Mouse (Mus musculus) CH12.LX (cell line): Measurements from ENCODE around the gene Exoc3l4. TPM values are rescaled to one million over a fixed set of nuclear protein-coding genes. Genes with fewer than 3 reads are reported as not detected.

Experiments used
- DNase-seq: peaks from one replicate; pipeline ENCODE4 v3.0.0-alpha.2; 2013; ENCODE audit errors: extremely low read depth
- H3K27ac ChIP-seq: 2 replicates; pipeline ENCODE4 v1.5.1; 2012; ENCODE audit warnings: low read depth, mild to moderate bottlenecking, control low read depth, moderate library complexity; ENCODE audit not compliant: insufficient read depth
- H3K27me3 ChIP-seq: replicated peaks from 2 replicates; pipeline ENCODE3; 2012; ENCODE audit warnings: inconsistent platforms
- H3K36me3 ChIP-seq, 2 experiments: replicated peaks in 1 of 2; 2 replicates each; pipeline versions ENCODE3 to v1.6.1; 2012; ENCODE audit warnings: inconsistent platforms in 1 of 2, low read length in 1 of 2, mild to moderate bottlenecking in 1 of 2, mixed read lengths in 1 of 2, moderate library complexity in 1 of 2; ENCODE audit not compliant: control insufficient read depth in 1 of 2, insufficient read depth in 1 of 2
- H3K4me1 ChIP-seq, 2 experiments: 2 replicates each; pipeline ENCODE4 v1.6.1; 2012; ENCODE audit warnings: inconsistent platforms in 1 of 2, moderate library complexity in 1 of 2; ENCODE audit not compliant: insufficient read depth in 2 of 2, control insufficient read depth in 1 of 2
- H3K4me2 ChIP-seq: 2 replicates; pipeline ENCODE4 v1.6.1; 2012; ENCODE audit warnings: low read depth, mild to moderate bottlenecking, control low read depth; ENCODE audit not compliant: poor library complexity, insufficient read depth, severe bottlenecking
- H3K4me3 ChIP-seq, 3 experiments: fragments of 150-350 bp in 1 of 3; sonication (generic) in 1 of 3; replicated peaks in 1 of 3; 2 replicates each; pipeline versions ENCODE3 to v1.5.1; 2011 to 2012; ENCODE audit warnings: low read depth in 2 of 3, low read length in 2 of 3, mild to moderate bottlenecking in 2 of 3, moderate library complexity in 2 of 3, control low read depth in 1 of 3, improper control_type of control experiment in 1 of 3, inconsistent platforms in 1 of 3, mixed read lengths in 1 of 3; ENCODE audit not compliant: poor library complexity in 1 of 3
- H3K79me2 ChIP-seq: replicated peaks from 2 replicates; pipeline ENCODE4 v1.6.1; 2012; ENCODE audit warnings: mild to moderate bottlenecking, moderate library complexity; ENCODE audit not compliant: control insufficient read depth, poor library complexity, insufficient read depth, severe bottlenecking; ENCODE audit errors: extremely low read depth
- H3K9ac ChIP-seq: 2 replicates; pipeline ENCODE4 v1.6.1; 2012; ENCODE audit warnings: low read depth, mild to moderate bottlenecking, control low read depth, moderate library complexity; ENCODE audit not compliant: insufficient read depth
- H3K9me3 ChIP-seq: replicated peaks from 2 replicates; pipeline ENCODE3; 2012; ENCODE audit warnings: low read length, inconsistent platforms, mixed read lengths
- CHD1 ChIP-seq: IDR thresholded peaks from 2 replicates; pipeline ENCODE4 v1.6.1; 2012; ENCODE audit warnings: low read depth, low read length, improper control_type of control experiment, inconsistent platforms
- CTCF ChIP-seq, 2 experiments: IDR thresholded peaks in 1 of 2; conservative IDR thresholded peaks in 1 of 2; 2 replicates each; pipeline ENCODE4 v1.5.1; 2011 to 2012; ENCODE audit warnings: low read depth in 2 of 2, low read length in 2 of 2, improper control_type of control experiment in 1 of 2, inconsistent platforms in 1 of 2, mild to moderate bottlenecking in 1 of 2, moderate library complexity in 1 of 2
- EP300 ChIP-seq: IDR thresholded peaks from 2 replicates; pipeline ENCODE4 v1.6.1; 2011; ENCODE audit warnings: low read length, improper control_type of control experiment
- ETS1 ChIP-seq: conservative IDR thresholded peaks from 2 replicates; pipeline ENCODE4 v1.6.1; 2012; ENCODE audit warnings: low read depth, mild to moderate bottlenecking, inconsistent platforms, low read length, improper control_type of control experiment, moderate library complexity
- HCFC1 ChIP-seq: IDR thresholded peaks from 2 replicates; pipeline ENCODE4 v1.6.1; 2012; ENCODE audit warnings: low read depth, mild to moderate bottlenecking, inconsistent platforms, low read length, improper control_type of control experiment
- IRF4 ChIP-seq: IDR thresholded peaks from 2 replicates; pipeline ENCODE4 v1.6.1; 2014; ENCODE audit warnings: low read depth, mild to moderate bottlenecking, inconsistent platforms, low read length, improper control_type of control experiment
- KAT2A ChIP-seq: IDR thresholded peaks from 2 replicates; pipeline ENCODE4 v1.6.1; 2012; ENCODE audit warnings: low read length, improper control_type of control experiment, inconsistent platforms; ENCODE audit not compliant: insufficient replicate concordance
- MAFK ChIP-seq: IDR thresholded peaks from 2 replicates; pipeline ENCODE4 v1.6.1; 2011; ENCODE audit warnings: low read length, improper control_type of control experiment; ENCODE audit not compliant: insufficient replicate concordance
- MAX ChIP-seq: IDR thresholded peaks from 2 replicates; pipeline ENCODE4 v1.6.1; 2011; ENCODE audit warnings: low read length, improper control_type of control experiment
- MEF2A ChIP-seq: IDR thresholded peaks from 2 replicates; pipeline ENCODE4 v1.6.1; 2014; ENCODE audit warnings: low read depth, mild to moderate bottlenecking, inconsistent platforms, low read length, improper control_type of control experiment, borderline replicate concordance
- NELFE ChIP-seq: IDR thresholded peaks from 2 replicates; pipeline ENCODE4 v1.6.1; 2011; ENCODE audit warnings: low read depth, low read length, improper control_type of control experiment
- NRF1 ChIP-seq: IDR thresholded peaks from 2 replicates; pipeline ENCODE4 v1.6.1; 2014; ENCODE audit warnings: low read depth, mild to moderate bottlenecking, inconsistent platforms, low read length, improper control_type of control experiment, moderate library complexity
- PAX5 ChIP-seq: IDR thresholded peaks from 2 replicates; pipeline ENCODE4 v1.6.1; 2012; ENCODE audit warnings: low read length, inconsistent platforms, mixed read lengths
- POLR2A ChIP-seq: IDR thresholded peaks from 2 replicates; pipeline ENCODE4 v1.6.1; 2011; ENCODE audit warnings: low read depth, mild to moderate bottlenecking, improper control_type of control experiment, low read length
- POLR2AphosphoS2 ChIP-seq: IDR thresholded peaks from 2 replicates; pipeline ENCODE4 v1.6.1; 2011; ENCODE audit warnings: low read depth, low read length, improper control_type of control experiment
- RAD21 ChIP-seq: IDR thresholded peaks from 2 replicates; pipeline ENCODE4 v1.6.1; 2011; ENCODE audit warnings: low read depth, mild to moderate bottlenecking, low read length, improper control_type of control experiment, moderate library complexity
- RCOR1 ChIP-seq: conservative IDR thresholded peaks from 2 replicates; pipeline ENCODE4 v1.6.1; 2012; ENCODE audit warnings: low read depth, mild to moderate bottlenecking, inconsistent platforms, low read length, improper control_type of control experiment
- SIN3A ChIP-seq: IDR thresholded peaks from 2 replicates; pipeline ENCODE4 v1.6.1; 2012; ENCODE audit warnings: low read length, improper control_type of control experiment, inconsistent platforms
- SMC3 ChIP-seq: IDR thresholded peaks from 2 replicates; pipeline ENCODE4 v1.6.1; 2011; ENCODE audit warnings: low read depth, low read length, improper control_type of control experiment
- TCF12 ChIP-seq: IDR thresholded peaks from 2 replicates; pipeline ENCODE4 v1.6.1; 2014; ENCODE audit warnings: low read depth, mild to moderate bottlenecking, inconsistent platforms, low read length, improper control_type of control experiment
- USF1 ChIP-seq: IDR thresholded peaks from 2 replicates; pipeline ENCODE4 v1.6.1; 2014; ENCODE audit warnings: low read depth, mild to moderate bottlenecking, inconsistent platforms, low read length, improper control_type of control experiment
- USF2 ChIP-seq: conservative IDR thresholded peaks from 2 replicates; pipeline ENCODE4 v1.6.1; 2011; ENCODE audit warnings: low read depth, low read length, improper control_type of control experiment
- ZC3H11A ChIP-seq: IDR thresholded peaks from 2 replicates; pipeline ENCODE4 v1.6.1; 2012; ENCODE audit warnings: low read depth, mild to moderate bottlenecking, inconsistent platforms, low read length, improper control_type of control experiment
- ZMIZ1 ChIP-seq: IDR thresholded peaks from 2 replicates; pipeline ENCODE4 v1.6.1; 2012; ENCODE audit warnings: low read depth, mild to moderate bottlenecking, inconsistent platforms, low read length, improper control_type of control experiment
- ZNF384 ChIP-seq: IDR thresholded peaks from 2 replicates; pipeline ENCODE4 v1.6.1; 2012; ENCODE audit warnings: low read depth, low read length, improper control_type of control experiment, inconsistent platforms
- dilution Hi-C: fragments of 300-500 bp; cut with MboI; formaldehyde crosslinking; loops from 2 replicates; pipeline ENCODE4 v1.14.3; 2020; ENCODE audit warnings: low sequenced_read_pairs; ENCODE audit not compliant: extremely low pct_unique_long_range_greater_than_20kb, extremely low pct_ligation_motif_present
- in situ Hi-C: fragments of 300-500 bp; cut with MboI; formaldehyde crosslinking; loops from 3 replicates; pipeline ENCODE4 v1.14.3; 2019; ENCODE audit warnings: low sequenced_read_pairs, low pct_ligation_motif_present, low pct_unique_long_range_greater_than_20kb, mixed read lengths
- polyA plus RNA-seq: library from polyadenylated mRNA; unstranded; fragments of >175 nt; gene quantifications from 2 replicates; pipeline ENCODE4 v1.2.1, GENCODE M21; 2012; ENCODE audit warnings: low read depth; ENCODE audit not compliant: insufficient read length
- total RNA-seq, 2 experiments: library from RNA; depleted of rRNA; stranded (reverse); fragments of 300-350 nt in 1 of 2; fragments of >200 nt in 1 of 2; gene quantifications; 2 replicates each; pipeline ENCODE4 v1.2.3; 2012 to 2014

Exoc3l4 gene
- total and polyA plus RNA-seq, 3 experiments: 0.81 to 1.2 (median 0.85) TPM

DNA sequence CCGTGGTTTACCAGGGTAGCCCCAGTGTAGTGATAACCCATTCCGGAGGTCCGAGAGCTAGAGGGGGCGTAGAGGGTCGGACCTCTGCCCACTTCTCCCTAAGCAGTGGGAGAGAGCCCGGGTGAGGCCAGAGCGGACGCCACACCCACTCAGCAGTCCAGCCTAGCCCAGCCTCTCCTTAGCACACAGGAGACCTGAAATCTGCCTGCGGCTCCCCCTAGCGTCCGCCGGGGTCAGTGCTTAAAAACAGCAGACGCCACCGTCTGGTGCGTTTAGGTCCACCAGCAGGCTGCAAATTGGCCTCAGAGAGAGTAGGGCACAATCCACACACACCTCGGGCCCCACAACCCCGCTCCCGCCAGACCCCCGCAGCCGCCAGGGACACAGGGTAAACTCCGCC lies 3.5 kb upstream of the Exoc3l4 start:
- no peak overlapping the region for H3K9ac ChIP-seq
- no peak for TF ChIP-seq USF1
- TF ChIP-seq CTCF (conservative IDR thresholded peaks at IDR 0.05 in 1 of 2, IDR thresholded peaks at IDR 0.05 in 1 of 2; ENCODE audit: low read depth in 2 of 2, low read length in 2 of 2): peak; percentile 42 to 100; a peak in 3 of 4 replicates
- TF ChIP-seq POLR2A: no peak
- TF ChIP-seq TCF12: peak; percentile 66; the same call in 1 of the 2 replicates
- peak; percentile 50; the same call in 1 of the 2 replicates for TF ChIP-seq ZC3H11A
- TF ChIP-seq CHD1: no peak
- no peak for TF ChIP-seq MAFK
- no peak for TF ChIP-seq ZNF384
- TF ChIP-seq ETS1: no peak
- no peak for TF ChIP-seq SIN3A
- peak; percentile 84; the same call in 1 of the 2 replicates for TF ChIP-seq NELFE
- TF ChIP-seq RCOR1: no peak
- TF ChIP-seq IRF4: no peak
- no peak for TF ChIP-seq ZMIZ1
- no peak for TF ChIP-seq USF2
- TF ChIP-seq SMC3: peak; percentile 93
- TF ChIP-seq PAX5: no peak
- peak; percentile 70 for TF ChIP-seq RAD21
- no peak for TF ChIP-seq HCFC1
- TF ChIP-seq MEF2A: no peak
- peak; percentile 22; the same call in 1 of the 2 replicates for TF ChIP-seq NRF1
- no peak for TF ChIP-seq KAT2A
- TF ChIP-seq, all 38 proteins: peak for 7
- Histone ChIP-seq H3K4me3 (no peak overlapping the region), H3K79me2 (no peaks in the 10 kb centered on the region), H3K27me3 (peaks cover 46% of the 10 kb centered on the region), H3K36me3 (no peaks in the 10 kb centered on the region), H3K27ac (no peak overlapping the region), H3K9me3 (no peaks in the 10 kb centered on the region), H3K4me1 (peaks cover 0 to 23% of the 10 kb centered on the region in 2 experiments; a peak in 2 of 4 replicates), H3K4me2 (peak overlapping the region; percentile 72)
- peak; percentile 84 for DNase-seq
- dilution Hi-C loops (no loop called here), in situ Hi-C loops (loop anchor here (10.0 kb wide), 1 partner anchor 138 kb away; the partner anchor contains the start of gene Amn)

DNA sequence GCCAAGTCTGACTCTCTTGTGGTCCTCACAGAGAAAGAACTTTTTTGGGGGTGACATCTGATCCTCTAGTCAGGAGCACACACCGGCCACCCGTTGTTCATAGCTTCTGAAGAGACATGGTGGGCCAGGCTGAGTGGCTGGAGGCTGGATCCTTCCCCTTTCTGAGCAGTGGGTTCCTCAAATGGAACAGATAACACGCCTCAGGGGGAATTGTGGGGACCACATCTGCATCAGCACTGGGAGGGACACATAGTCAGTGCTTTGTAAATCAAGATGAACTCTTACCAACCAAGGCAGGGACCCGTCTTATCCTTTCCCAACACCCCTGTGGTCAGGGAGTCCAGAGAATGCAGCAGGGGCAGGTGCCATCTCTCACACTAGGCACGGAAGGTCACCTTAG lies 3.1 kb downstream of the Exoc3l4 start:
- Histone ChIP-seq H3K79me2 (no peaks in the 10 kb centered on the region), H3K36me3 (no peaks in the 10 kb centered on the region), H3K27me3 (peaks cover 65% of the 10 kb centered on the region), H3K9me3 (peaks cover 7% of the 10 kb centered on the region), H3K4me1 (peaks cover 0 to 15% of the 10 kb centered on the region in 2 experiments; a peak in 2 of 4 replicates), H3K27ac (no peak overlapping the region), H3K4me2 (no peak overlapping the region), H3K9ac (no peak overlapping the region), H3K4me3 (no peak overlapping the region)
- DNase-seq: no peak
- no peak for TF ChIP-seq KAT2A
- TF ChIP-seq MAFK: no peak
- TF ChIP-seq POLR2AphosphoS2: no peak
- no peak for TF ChIP-seq EP300
- no peak for TF ChIP-seq MAX
- dilution Hi-C loops (no loop called here), in situ Hi-C loops (loop anchor here (10.0 kb wide), 1 partner anchor 145 kb away; the partner anchor contains the start of gene Amn)
